Mouse (Mus musculus) skeletal muscle tissue, adult 2 months (tissue): ENCODE results near the gene Klk1b16.
"Not testable (repeated sequence)": the region's sequence is repeated elsewhere in the genome, so short reads cannot be mapped to it uniquely, and the experiment has no call there.

Source experiments
- DNase-seq: peaks from one replicate; pipeline ENCODE4 v3.0.0-alpha.2; 2012; ENCODE audit warnings: low read depth, low spot score

Klk1b16 gene

DNA sequence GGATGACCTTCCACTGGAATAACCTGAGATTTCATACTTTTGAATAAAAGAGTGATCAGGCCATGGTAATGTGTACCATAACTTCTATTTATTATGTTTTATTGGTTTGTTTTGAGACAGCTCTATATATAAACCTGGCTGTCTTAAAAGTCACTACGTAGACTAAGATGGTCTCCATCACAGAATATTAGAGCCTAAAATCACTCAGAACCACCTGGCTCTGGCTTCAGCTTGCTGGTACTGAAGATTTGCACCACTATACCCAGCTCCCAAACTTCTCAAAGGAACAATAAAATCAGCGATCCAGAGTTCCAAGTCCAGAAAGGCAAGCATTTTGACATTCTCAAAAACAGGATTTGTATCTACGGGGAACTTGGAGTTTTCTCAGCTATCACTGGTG is at the start of gene Klk1b16:
Gene Klk1b16 (plus strand): TSS at position 301 of the 400 bp plus-strand sequence.
- DNase-seq = no peak

DNA sequence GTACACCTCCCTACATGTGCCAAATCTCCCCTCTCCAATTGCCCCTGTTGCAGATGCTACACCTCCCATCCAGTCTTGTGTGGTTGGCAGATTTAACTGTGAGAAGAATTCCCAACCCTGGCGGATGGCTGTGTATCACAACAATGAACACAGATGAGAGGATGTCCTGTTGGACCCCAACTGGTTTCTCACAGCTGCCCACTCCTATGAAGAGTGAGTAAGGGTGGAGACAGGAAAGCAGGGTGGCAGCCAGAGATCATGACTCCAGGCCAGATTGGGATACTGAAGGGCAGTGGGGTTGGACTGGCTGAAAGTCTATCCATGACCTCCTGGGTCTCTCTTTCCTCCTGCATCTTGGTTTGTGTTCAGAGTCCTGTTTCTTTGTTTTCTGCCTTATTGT is 40.5 kb upstream of the Klk1b16 start:
- DNase-seq = no peak

DNA sequence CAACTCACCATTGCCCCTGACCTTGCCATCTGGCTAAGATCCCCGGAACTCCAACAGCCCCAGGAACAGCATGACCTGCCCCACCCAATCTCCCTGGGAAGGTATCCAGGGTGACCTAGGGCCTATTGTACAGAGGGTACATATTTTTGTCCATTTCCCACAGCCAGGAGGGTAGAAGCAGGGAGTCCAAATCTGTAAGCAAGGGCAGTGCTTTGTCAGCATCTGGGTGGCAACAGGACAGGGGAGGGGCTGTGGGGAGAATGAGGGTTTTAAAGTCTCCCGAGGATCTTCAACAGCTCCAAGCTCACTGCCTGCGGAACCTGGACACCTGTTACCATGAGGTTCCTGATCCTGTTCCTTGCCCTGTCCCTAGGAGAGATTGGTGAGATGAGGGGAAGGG is 34.5 kb upstream of the Klk1b16 start, which contains the start of gene Klk1b21:
Gene Klk1b21 (plus strand): TSS at position 301 of the 400 bp plus-strand sequence.
- DNase-seq = not testable (repeated sequence)

DNA sequence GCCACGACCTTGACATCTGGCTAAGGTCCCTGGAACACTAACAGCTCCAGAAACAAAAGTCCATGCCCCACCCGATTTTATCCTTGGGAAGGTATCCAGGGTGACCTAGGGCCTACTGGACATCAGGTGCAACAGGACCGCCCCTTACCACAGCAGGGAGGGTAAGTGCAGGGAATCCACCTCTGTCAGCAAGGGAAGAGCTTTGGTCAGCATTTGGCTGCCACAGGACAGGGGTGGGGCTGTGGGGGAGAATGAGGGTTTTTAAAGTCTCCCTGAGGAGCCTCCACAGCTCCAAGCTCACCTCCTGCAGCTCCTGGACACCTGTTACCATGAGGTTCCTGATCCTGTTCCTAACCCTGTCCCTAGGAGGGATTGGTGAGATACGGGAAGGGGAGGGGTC is 24.2 kb upstream of the Klk1b16 start, which contains the start of gene Klk1b22:
Gene Klk1b22 (plus strand): TSS at position 301 of the 400 bp plus-strand sequence.
- DNase-seq = no peak

DNA sequence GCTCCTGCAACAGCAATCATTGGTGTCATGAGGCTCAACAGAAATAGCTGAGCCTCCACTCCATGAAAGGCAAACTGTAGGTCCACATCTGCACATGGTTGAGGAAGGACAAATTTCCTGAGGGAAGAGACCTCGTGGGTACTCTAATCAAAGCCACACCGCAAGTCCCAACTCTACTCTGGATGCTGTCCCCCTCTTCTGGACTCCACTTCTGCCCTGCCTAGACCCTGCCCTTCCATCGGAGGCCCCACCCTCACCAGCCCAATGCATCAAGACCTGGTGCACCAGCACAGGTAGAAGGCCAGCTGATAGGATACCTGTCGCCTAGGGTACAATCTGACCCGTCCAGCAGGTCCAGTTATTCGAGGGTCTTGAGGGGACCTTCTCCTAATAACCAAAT is 13.1 kb upstream of the Klk1b16 start:
- no peak for DNase-seq

DNA sequence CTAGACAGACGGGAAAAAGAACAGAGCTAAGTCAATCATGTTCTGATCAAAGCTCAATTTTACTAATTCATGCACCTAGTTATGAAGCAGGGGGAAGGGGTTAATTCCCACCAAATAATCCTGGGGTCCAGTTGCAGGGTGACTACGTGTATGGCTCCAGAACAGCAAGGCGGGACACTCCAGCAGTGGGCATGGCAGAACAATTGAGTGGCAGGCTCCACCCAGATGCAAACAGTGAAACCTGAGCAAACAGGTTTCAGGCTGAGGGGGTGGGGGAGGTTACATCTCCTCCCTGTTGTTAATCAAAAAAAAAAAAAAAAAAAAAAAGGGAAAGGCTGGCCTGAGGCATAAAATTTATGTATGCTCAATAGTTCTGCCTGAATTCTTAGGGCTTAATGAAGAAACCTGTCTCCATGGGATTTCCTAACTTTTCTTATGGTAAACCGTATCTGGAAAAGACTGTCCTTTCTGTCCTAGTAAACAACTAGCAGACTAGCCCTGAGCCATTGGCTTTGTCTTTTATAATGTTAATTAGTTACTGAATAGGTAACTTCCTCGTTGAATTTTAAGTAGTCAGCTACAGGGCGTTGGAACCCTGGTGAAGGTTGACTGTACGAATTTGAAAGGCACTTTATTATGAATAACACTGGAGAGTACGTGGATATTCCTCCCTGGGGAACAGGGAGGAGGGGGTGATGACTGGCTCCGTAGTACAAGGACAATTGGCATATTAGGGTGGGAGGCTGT is 42.9 kb downstream of the Klk1b16 start:
- DNase-seq = no peak

DNA sequence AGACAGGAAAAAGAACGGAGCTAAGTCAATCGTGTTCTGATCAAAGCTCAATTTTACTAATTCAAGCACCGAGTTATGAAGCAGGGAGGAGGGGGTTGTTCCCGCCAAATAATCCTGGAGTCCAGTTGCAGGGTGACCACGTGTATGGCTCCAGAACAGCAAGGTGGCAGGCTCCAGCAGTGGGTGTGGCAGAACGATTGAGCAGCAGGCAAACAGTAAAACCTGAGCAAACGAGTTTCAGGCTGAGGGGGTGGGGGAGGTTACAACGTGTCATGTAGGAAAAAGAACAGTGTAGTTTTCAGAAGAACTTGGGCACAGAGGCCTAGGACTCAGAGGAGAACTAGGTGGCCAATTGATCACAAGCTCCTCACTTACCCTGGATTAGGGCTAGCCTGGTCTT is 49.9 kb downstream of the Klk1b16 start:
- not testable (repeated sequence) for DNase-seq

DNA sequence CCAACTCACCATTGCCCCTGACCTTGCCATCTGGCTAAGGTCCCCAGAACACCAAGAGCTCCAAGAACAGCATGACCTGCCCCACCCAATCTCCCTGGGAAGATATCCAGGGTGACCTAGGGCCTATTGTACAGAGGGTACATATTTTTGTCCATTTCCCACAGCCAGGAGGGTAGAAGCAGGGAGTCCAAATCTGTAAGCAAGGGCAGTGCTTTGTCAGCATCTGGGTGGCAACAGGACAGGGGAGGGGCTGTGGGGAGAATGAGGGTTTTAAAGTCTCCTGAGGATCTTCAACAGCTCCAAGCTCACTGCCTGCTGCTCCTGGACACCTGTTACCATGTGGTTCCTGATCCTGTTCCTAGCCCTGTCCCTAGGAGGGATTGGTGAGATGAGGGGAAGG is 51.4 kb downstream of the Klk1b16 start, which contains the start of gene Klk1b24:
Gene Klk1b24 (plus strand): TSS at position 301 of the 400 bp plus-strand sequence.
- DNase-seq = peak; percentile 7
